ENCODE assay signal across 23 mouse cellular contexts in the genomic region with DNA sequence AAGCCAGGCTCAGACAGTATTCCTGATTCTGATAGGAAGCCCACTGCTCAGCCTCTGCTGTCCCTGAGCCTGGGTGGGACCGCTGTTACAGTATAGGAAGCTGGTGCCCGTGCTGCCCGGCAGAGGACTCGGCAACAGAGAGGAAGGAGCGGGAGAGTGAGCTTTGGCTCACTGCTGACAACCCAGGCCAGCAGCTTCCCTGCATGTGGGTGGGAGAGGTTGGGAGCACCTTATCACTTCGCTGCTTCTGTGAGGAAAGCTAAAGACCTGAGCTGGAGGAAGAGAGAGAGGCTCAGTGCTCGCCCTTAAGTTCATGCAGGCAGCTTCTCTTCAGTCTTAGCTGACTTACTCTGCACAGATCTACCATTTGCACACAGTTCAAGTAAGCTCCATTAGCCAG. TPM values are rescaled to one million over a fixed set of nuclear protein-coding genes. Genes with fewer than 3 reads are reported as not detected.
DNase-seq lines count a peak whose midpoint lies in the region; ATAC-seq lines count a peak whose summit lies in the region.
"Had no signal": no experiment of that assay in that cellular context is flagged by ENCODE, and none has a peak within 500 bp of the region (broad histone marks: within the 10 kb centered on the region; RNA-seq: fewer than 3 reads in every experiment).

No protein-coding gene starts in this region.

- H3K4me1 ChIP-seq in embryonic facial prominence, embryonic 15.5 days, result peaks cover 22% of the 10 kb centered on the region; the same call in 1 of the 2 replicates
- peaks cover 24% of the 10 kb centered on the region for H3K4me1 ChIP-seq in embryonic facial prominence, embryonic 10.5 days
- H3K4me1 ChIP-seq in heart, embryonic 15.5 days (replicated peaks), result peaks cover 58% of the 10 kb centered on the region
- H3K4me1 ChIP-seq in liver, embryonic 13.5 days (replicated peaks), result peaks cover 77% of the 10 kb centered on the region
- H3K4me1 ChIP-seq: hindbrain, embryonic 15.5 days; neural tube, embryonic 12.5 days had no signal

- no peak overlapping the region for H3K27ac ChIP-seq in embryonic facial prominence, embryonic 15.5 days (replicated peaks)
- no peak overlapping the region for H3K27ac ChIP-seq in embryonic facial prominence, embryonic 10.5 days (replicated peaks)
- H3K27ac ChIP-seq in heart, embryonic 15.5 days, result peak overlapping the region; percentile 55
- peak overlapping the region; percentile 68 for H3K27ac ChIP-seq in liver, embryonic 13.5 days
- H3K27ac ChIP-seq: hindbrain, embryonic 15.5 days; intestine, embryonic 15.5 days; midbrain, embryonic 10.5 days; neural tube, embryonic 12.5 days had no signal

- H3K4me3 ChIP-seq in embryonic facial prominence, embryonic 15.5 days (replicated peaks), result no peak overlapping the region
- no peak overlapping the region for H3K4me3 ChIP-seq in embryonic facial prominence, embryonic 10.5 days
- H3K4me3 ChIP-seq in heart, embryonic 15.5 days, result no peak overlapping the region
- H3K4me3 ChIP-seq in liver, embryonic 13.5 days (replicated peaks), result no peak overlapping the region
- H3K4me3 ChIP-seq: hindbrain, embryonic 15.5 days; intestine, embryonic 15.5 days; midbrain, embryonic 10.5 days; neural tube, embryonic 12.5 days had no signal

- ATAC-seq in embryonic facial prominence, embryonic 15.5 days (ENCODE audit: insufficient number of reproducible peaks, low FRiP score, low TSS enrichment, low read depth), result 0 out of 2 replicates have a peak, but pooled peaks have one; percentile 9
- no peak for ATAC-seq in heart, embryonic 15.5 days (replicated peaks; ENCODE audit: insufficient number of reproducible peaks, insufficient read depth, low FRiP score, low read depth)
- ATAC-seq in liver, embryonic 13.5 days (ENCODE audit: low read depth), result peak; percentile 14; the same call in 1 of the 2 replicates
- ATAC-seq: forebrain, embryonic 16.5 days; intestine, embryonic 15.5 days had no signal

- H3K36me3 ChIP-seq in embryonic facial prominence, embryonic 15.5 days, result peaks cover 66% of the 10 kb centered on the region
- H3K36me3 ChIP-seq in embryonic facial prominence, embryonic 10.5 days (replicated peaks), result peaks cover 100% of the 10 kb centered on the region
- peaks cover 17% of the 10 kb centered on the region for H3K36me3 ChIP-seq in heart, embryonic 15.5 days
- H3K36me3 ChIP-seq in liver, embryonic 13.5 days, result peaks cover 100% of the 10 kb centered on the region
- H3K36me3 ChIP-seq: hindbrain, embryonic 15.5 days had no signal

- DNase-seq in embryonic facial prominence, embryonic 10.5 days (ENCODE audit: low spot score), result no peak
- DNase-seq in heart, postnatal 10 days, result no peak
- DNase-seq in 416B (ENCODE audit: low read depth), result peak; percentile 6
- no peak for DNase-seq in liver, embryonic 13.5 days
- no peak for DNase-seq in left cerebral cortex, postnatal 4 days
- no peak for DNase-seq in retina, postnatal 1 day
- DNase-seq: adrenal gland, postnatal 36 days; cerebellum, adult 11-12 months; cerebellum, postnatal 25 days; gastrocnemius, postnatal 25 days; heart, postnatal 36 days; kidney, adult 9 months; kidney, postnatal 36 days; lung, adult 2 months; right cerebral cortex, adult 18-20 months; thymus, adult 2 months had no signal

- no peaks in the 10 kb centered on the region for H3K27me3 ChIP-seq in embryonic facial prominence, embryonic 15.5 days
- H3K27me3 ChIP-seq in embryonic facial prominence, embryonic 10.5 days (replicated peaks; ENCODE audit: low read depth, poor library complexity, severe bottlenecking), result no peaks in the 10 kb centered on the region
- no peaks in the 10 kb centered on the region for H3K27me3 ChIP-seq in heart, embryonic 15.5 days
- H3K27me3 ChIP-seq in liver, embryonic 13.5 days, result no peaks in the 10 kb centered on the region
- H3K27me3 ChIP-seq: hindbrain, embryonic 15.5 days; intestine, embryonic 15.5 days; neural tube, embryonic 12.5 days had no signal

- WGBS in embryonic facial prominence, embryonic 15.5 days, result 76% methylated on average over 7 of the region's 7 CpGs
- 84% methylated on average over 7 of the region's 7 CpGs for WGBS in embryonic facial prominence, embryonic 10.5 days
- WGBS in heart, embryonic 15.5 days, result 36% methylated on average over 7 of the region's 7 CpGs
- 51% methylated on average over 7 of the region's 7 CpGs for WGBS in liver, embryonic 13.5 days (ENCODE audit: insufficient replicate concordance)

- no peak overlapping the region for H3K9ac ChIP-seq in embryonic facial prominence, embryonic 15.5 days
- H3K9ac ChIP-seq in heart, embryonic 15.5 days, result 0 out of 2 replicates have a peak overlapping the region, but pooled peaks have one; percentile 5
- H3K9ac ChIP-seq in liver, embryonic 13.5 days, result peak overlapping the region; percentile 52
- H3K9ac ChIP-seq: hindbrain, embryonic 15.5 days; intestine, embryonic 15.5 days; neural tube, embryonic 12.5 days had no signal

- intact Hi-C loops in heart, postnatal 10 days (cut with DNase I), result no loop called here
- intact Hi-C loops in left cerebral cortex, postnatal 4 days (cut with DNase I), result no loop called here

- no peak overlapping the region for H3K4me2 ChIP-seq in embryonic facial prominence, embryonic 15.5 days (replicated peaks)
- no peak overlapping the region for H3K4me2 ChIP-seq in heart, embryonic 15.5 days
- H3K4me2 ChIP-seq in liver, embryonic 13.5 days, result peak overlapping the region; percentile 21; the same call in 1 of the 2 replicates
- H3K4me2 ChIP-seq: hindbrain, embryonic 15.5 days; intestine, embryonic 15.5 days; neural tube, embryonic 12.5 days had no signal

- no peaks in the 10 kb centered on the region for H3K9me3 ChIP-seq in embryonic facial prominence, embryonic 15.5 days (replicated peaks)
- H3K9me3 ChIP-seq in embryonic facial prominence, embryonic 10.5 days, result no peaks in the 10 kb centered on the region
- H3K9me3 ChIP-seq in heart, embryonic 15.5 days (replicated peaks), result no peaks in the 10 kb centered on the region
- no peaks in the 10 kb centered on the region for H3K9me3 ChIP-seq in liver, embryonic 13.5 days (replicated peaks)
- H3K9me3 ChIP-seq: hindbrain, embryonic 15.5 days; intestine, embryonic 15.5 days; midbrain, embryonic 10.5 days; neural tube, embryonic 12.5 days had no signal

RNA-seq across cellular contexts. Expression of a gene that starts 20.0 kb away (rescaled TPM):
- 141 and 160 TPM in 2 replicates for polyA plus RNA-seq in embryonic facial prominence, embryonic 15.5 days (2015; fragmentation: Nextera tagmentation; extraction: Ambion mirVana)
- 140 and 166 TPM in 2 replicates for polyA plus RNA-seq in embryonic facial prominence, embryonic 10.5 days (2016; fragmentation: Nextera tagmentation; extraction: Ambion mirVana)
- 119 and 127 TPM in 2 replicates for polyA plus RNA-seq in heart, embryonic 15.5 days (2015; fragmentation: Nextera tagmentation; extraction: Ambion mirVana)
- total RNA-seq in heart, postnatal 10 days (2021), result 1 to 10 TPM; 5.1 to 7.7 TPM
- 272 and 303 TPM in 2 replicates for polyA plus RNA-seq in liver, embryonic 13.5 days (2015; fragmentation: Nextera tagmentation; extraction: Ambion mirVana)
- 10 to 100 TPM; 33.5 to 34.1 TPM for total RNA-seq in left cerebral cortex, postnatal 4 days (2021)

RNA-seq across cellular contexts. Expression of a gene that starts 45.4 kb away (rescaled TPM):
- 8.1 and 8.3 TPM in 2 replicates for polyA plus RNA-seq in embryonic facial prominence, embryonic 15.5 days (2015; fragmentation: Nextera tagmentation; extraction: Ambion mirVana)
- 11.4 and 13.9 TPM in 2 replicates for polyA plus RNA-seq in embryonic facial prominence, embryonic 10.5 days (2016; fragmentation: Nextera tagmentation; extraction: Ambion mirVana)
- polyA plus RNA-seq in heart, embryonic 15.5 days (2015; fragmentation: Nextera tagmentation; extraction: Ambion mirVana), result 9.9 and 10.6 TPM in 2 replicates
- total RNA-seq in heart, postnatal 10 days (2021), result 10 to 100 TPM; 19.4 to 22.3 TPM
- 2.8 and 2.9 TPM in 2 replicates for polyA plus RNA-seq in liver, embryonic 13.5 days (2015; fragmentation: Nextera tagmentation; extraction: Ambion mirVana)
- total RNA-seq in left cerebral cortex, postnatal 4 days (2021), result 1 to 10 TPM; 4.5 to 8.7 TPM

Comparison
In these comparisons a context has a peak if more than half of its experiments do, and no peak if none do; other contexts are left out.
1. H3K27ac ChIP-seq: peak in heart, embryonic 15.5 days (single experiment) and liver, embryonic 13.5 days (single experiment); none in embryonic facial prominence, embryonic 15.5 days (single experiment) and embryonic facial prominence, embryonic 10.5 days (single experiment).